Mouse (Mus musculus): Measurements from ENCODE around the gene Nudcd3. TPM values are rescaled to one million over a fixed set of nuclear protein-coding genes. Genes with fewer than 3 reads are reported as not detected.
"Not testable (repeated sequence)": the region's sequence is repeated elsewhere in the genome, so short reads cannot be mapped to it uniquely, and the experiment has no call there.

Gene Nudcd3
- polyA plus RNA-seq, 1 experiment from 2014 or later = 49.4 TPM

GRCm38 (mm10) chr11:6120596-6120995 lies 79.6 kb downstream of the Nudcd3 start:
- Histone ChIP-seq H3K27ac (no peak overlapping the region), H3K36me3 (peaks cover 58% of the 10 kb centered on the region)
- 89% methylated on average over 11 of the region's 11 CpGs for WGBS

GRCm38 (mm10) chr11:6120001-6120400 lies 80.2 kb downstream of the Nudcd3 start:
- Histone ChIP-seq H3K9ac (replicated peaks) (no peak overlapping the region), H3K4me3 (replicated peaks) (no peak overlapping the region), H3K9me3 (no peaks in the 10 kb centered on the region), H3K4me2 (no peak overlapping the region), H3K27me3 (no peaks in the 10 kb centered on the region), H3K36me3 (peaks cover 56% of the 10 kb centered on the region), H3K27ac (no peak overlapping the region), H3K4me1 (replicated peaks) (no peaks in the 10 kb centered on the region)
- ATAC-seq (ENCODE audit: insufficient number of reproducible peaks, insufficient read depth, low FRiP score, low TSS enrichment, low read depth) = no peak
- 94% methylated on average over 6 of the region's 6 CpGs for WGBS

More at GRCm38 (mm10) chr11:6120596-6120995, 79.6 kb downstream of the Nudcd3 start:
- Histone ChIP-seq H3K4me2 (no peak overlapping the region), H3K27me3 (no peaks in the 10 kb centered on the region), H3K9ac (replicated peaks) (no peak overlapping the region), H3K4me3 (replicated peaks) (no peak overlapping the region), H3K9me3 (no peaks in the 10 kb centered on the region), H3K4me1 (replicated peaks) (no peaks in the 10 kb centered on the region)
- ATAC-seq (ENCODE audit: insufficient number of reproducible peaks, insufficient read depth, low FRiP score, low TSS enrichment, low read depth) = no peak

- Histone ChIP-seq H3K9ac (replicated peaks) (no peak overlapping the region), H3K4me1 (replicated peaks) (no peaks in the 10 kb centered on the region), H3K27me3 (no peaks in the 10 kb centered on the region), H3K9me3 (no peaks in the 10 kb centered on the region), H3K4me2 (no peak overlapping the region), H3K27ac (no peak overlapping the region), H3K4me3 (replicated peaks) (no peak overlapping the region), H3K36me3 (peaks cover 55% of the 10 kb centered on the region)
- 91% methylated on average over 11 of the region's 11 CpGs for WGBS
- ATAC-seq (ENCODE audit: insufficient number of reproducible peaks, insufficient read depth, low FRiP score, low TSS enrichment, low read depth) = no peak
These were observed 80.9 kb downstream of the Nudcd3 start for GRCm38 (mm10) chr11:6119312-6119711.

- H3K27me3 ChIP-seq = no peaks in the 10 kb centered on the region
- H3K36me3 ChIP-seq = peaks cover 58% of the 10 kb centered on the region
- no peak overlapping the region for H3K4me3 ChIP-seq (replicated peaks)
- ATAC-seq (ENCODE audit: insufficient number of reproducible peaks, insufficient read depth, low FRiP score, low TSS enrichment, low read depth) = no peak
- H3K27ac ChIP-seq = no peak overlapping the region
- no peak overlapping the region for H3K9ac ChIP-seq (replicated peaks)
- H3K9me3 ChIP-seq = no peaks in the 10 kb centered on the region
- H3K4me2 ChIP-seq = no peak overlapping the region
- no peaks in the 10 kb centered on the region for H3K4me1 ChIP-seq (replicated peaks)
- WGBS = 83% methylated on average over 2 of the region's 2 CpGs
These were observed 82.3 kb downstream of the Nudcd3 start for GRCm38 (mm10) chr11:6117956-6118355.

GRCm38 (mm10) chr11:6111734-6112484 lies 88.3 kb downstream of the Nudcd3 start:
- no peak overlapping the region for H3K4me2 ChIP-seq

GRCm38 (mm10) chr11:6109990-6110389 lies 90.2 kb downstream of the Nudcd3 start:
- ATAC-seq (ENCODE audit: insufficient number of reproducible peaks, insufficient read depth, low FRiP score, low TSS enrichment, low read depth) = no peak
- Histone ChIP-seq H3K9me3 (no peaks in the 10 kb centered on the region), H3K36me3 (peaks cover 85% of the 10 kb centered on the region), H3K4me3 (replicated peaks) (no peak overlapping the region), H3K27ac (no peak overlapping the region), H3K4me2 (no peak overlapping the region), H3K27me3 (no peaks in the 10 kb centered on the region), H3K9ac (replicated peaks) (no peak overlapping the region), H3K4me1 (replicated peaks) (no peaks in the 10 kb centered on the region)

More at GRCm38 (mm10) chr11:6111734-6112484, 88.3 kb downstream of the Nudcd3 start:
- no peaks in the 10 kb centered on the region for H3K4me1 ChIP-seq (replicated peaks)
- no peak overlapping the region for H3K27ac ChIP-seq
- H3K36me3 ChIP-seq = peaks cover 75% of the 10 kb centered on the region
- H3K9ac ChIP-seq (replicated peaks) = no peak overlapping the region
- 96% methylated on average over 5 of the region's 5 CpGs for WGBS
- H3K4me3 ChIP-seq (replicated peaks) = no peak overlapping the region
- H3K9me3 ChIP-seq = no peaks in the 10 kb centered on the region
- no peaks in the 10 kb centered on the region for H3K27me3 ChIP-seq
- no peak for ATAC-seq (ENCODE audit: insufficient number of reproducible peaks, insufficient read depth, low FRiP score, low TSS enrichment, low read depth)

GRCm38 (mm10) chr11:6108296-6108695 lies 91.9 kb downstream of the Nudcd3 start:
- no peak overlapping the region for H3K9ac ChIP-seq (replicated peaks)
- no peaks in the 10 kb centered on the region for H3K27me3 ChIP-seq
- no peak overlapping the region for H3K4me2 ChIP-seq
- no peak for ATAC-seq (ENCODE audit: insufficient number of reproducible peaks, insufficient read depth, low FRiP score, low TSS enrichment, low read depth)
- WGBS = 94% methylated on average over 5 of the region's 5 CpGs
- H3K9me3 ChIP-seq = no peaks in the 10 kb centered on the region
- H3K4me1 ChIP-seq (replicated peaks) = no peaks in the 10 kb centered on the region
- no peak overlapping the region for H3K27ac ChIP-seq
- H3K4me3 ChIP-seq (replicated peaks) = no peak overlapping the region
- peaks cover 79% of the 10 kb centered on the region for H3K36me3 ChIP-seq

GRCm38 (mm10) chr11:6107722-6108121 lies 92.5 kb downstream of the Nudcd3 start:
- no peak overlapping the region for H3K4me2 ChIP-seq
- H3K4me3 ChIP-seq (replicated peaks) = no peak overlapping the region
- WGBS = 89% methylated on average over 3 of the region's 3 CpGs
- no peak for ATAC-seq (ENCODE audit: insufficient number of reproducible peaks, insufficient read depth, low FRiP score, low TSS enrichment, low read depth)
- H3K27ac ChIP-seq = no peak overlapping the region
- H3K9ac ChIP-seq (replicated peaks) = no peak overlapping the region
- H3K9me3 ChIP-seq = no peaks in the 10 kb centered on the region
- no peaks in the 10 kb centered on the region for H3K27me3 ChIP-seq
- no peaks in the 10 kb centered on the region for H3K4me1 ChIP-seq (replicated peaks)
- H3K36me3 ChIP-seq = peaks cover 73% of the 10 kb centered on the region

GRCm38 (mm10) chr11:6104734-6105133 lies 95.5 kb downstream of the Nudcd3 start:
- Histone ChIP-seq H3K4me1 (replicated peaks) (0 out of 2 replicates have a peak, but pooled peaks cover 7% of the 10 kb centered on the region), H3K27ac (no peak overlapping the region), H3K9me3 (no peaks in the 10 kb centered on the region), H3K4me3 (replicated peaks) (no peak overlapping the region), H3K27me3 (no peaks in the 10 kb centered on the region), H3K9ac (replicated peaks) (no peak overlapping the region), H3K4me2 (no peak overlapping the region), H3K36me3 (peaks cover 44% of the 10 kb centered on the region)
- no peak for ATAC-seq (ENCODE audit: insufficient number of reproducible peaks, insufficient read depth, low FRiP score, low TSS enrichment, low read depth)
- 89% methylated on average over 5 of the region's 5 CpGs for WGBS

- H3K9ac ChIP-seq (replicated peaks); H3K27ac ChIP-seq; H3K9me3 ChIP-seq; ATAC-seq (ENCODE audit: insufficient number of reproducible peaks, insufficient read depth, low FRiP score, low TSS enrichment, low read depth); H3K27me3 ChIP-seq; H3K36me3 ChIP-seq; H3K4me3 ChIP-seq (replicated peaks); H3K4me1 ChIP-seq (replicated peaks); H3K4me2 ChIP-seq: not testable (repeated sequence)
- 99% methylated on average over 3 of the region's 3 CpGs for WGBS
These were observed 103.6 kb downstream of the Nudcd3 start for GRCm38 (mm10) chr11:6096637-6097036.

- Histone ChIP-seq H3K36me3 (no peaks in the 10 kb centered on the region), H3K4me1 (replicated peaks) (no peaks in the 10 kb centered on the region), H3K9ac (replicated peaks) (no peak overlapping the region), H3K9me3 (no peaks in the 10 kb centered on the region), H3K27ac (no peak overlapping the region), H3K27me3 (no peaks in the 10 kb centered on the region), H3K4me3 (replicated peaks) (no peak overlapping the region), H3K4me2 (no peak overlapping the region)
- no peak for ATAC-seq (ENCODE audit: insufficient number of reproducible peaks, insufficient read depth, low FRiP score, low TSS enrichment, low read depth)
- 71% methylated on average over 4 of the region's 4 CpGs for WGBS
These were observed 113.2 kb downstream of the Nudcd3 start for GRCm38 (mm10) chr11:6086991-6087390.

- no peak for ATAC-seq (ENCODE audit: insufficient number of reproducible peaks, insufficient read depth, low FRiP score, low TSS enrichment, low read depth)
- H3K27ac ChIP-seq = no peak overlapping the region
- H3K9me3 ChIP-seq = no peaks in the 10 kb centered on the region
- no peaks in the 10 kb centered on the region for H3K27me3 ChIP-seq
- WGBS = 83% methylated on average over 2 of the region's 2 CpGs
- no peaks in the 10 kb centered on the region for H3K36me3 ChIP-seq
- H3K4me1 ChIP-seq (replicated peaks) = no peaks in the 10 kb centered on the region
- H3K4me3 ChIP-seq (replicated peaks) = no peak overlapping the region
- no peak overlapping the region for H3K9ac ChIP-seq (replicated peaks)
- no peak overlapping the region for H3K4me2 ChIP-seq
These were observed 121.5 kb downstream of the Nudcd3 start for GRCm38 (mm10) chr11:6078737-6079136.
